Mouse (Mus musculus): Measurements from ENCODE around the gene Hebp2. TPM values are rescaled to one million over a fixed set of nuclear protein-coding genes. Genes with fewer than 3 reads are reported as not detected.

Hebp2 gene
- polyA plus RNA-seq, 1 experiment from 2014 or later = 12.3 TPM

DNA sequence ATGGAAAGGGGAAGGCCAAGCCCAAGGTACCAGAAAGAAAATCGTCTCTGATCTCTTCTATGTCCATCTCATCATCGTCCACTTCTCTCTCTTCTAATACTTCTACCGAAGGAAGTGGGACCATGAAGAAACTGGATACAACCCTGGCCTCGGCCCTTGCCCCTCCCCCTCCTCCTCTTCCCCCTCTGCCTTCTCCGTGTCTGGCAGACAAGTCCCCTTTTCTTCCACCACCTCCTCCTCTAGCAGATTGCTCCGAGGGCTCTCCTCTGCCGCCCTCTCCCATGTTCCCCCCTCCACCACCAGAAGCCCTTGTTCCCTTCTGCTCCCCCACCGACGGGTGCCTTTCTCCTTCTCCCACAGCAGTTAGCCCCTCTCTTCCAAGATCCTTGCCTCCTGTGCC, 20.1 kb downstream of the Hebp2 start:
- Histone ChIP-seq H3K36me3 (ENCODE audit: control insufficient read depth, insufficient read depth, low read length) (0 out of 2 replicates have a peak, but pooled peaks cover 3% of the 10 kb centered on the region), H3K27ac (ENCODE audit: low read depth, low read length) (no peak overlapping the region), H3K4me2 (no peak overlapping the region), H3K9me3 (ENCODE audit: control insufficient read depth, low read length) (no peaks in the 10 kb centered on the region), H3K27me3 (ENCODE audit: control insufficient read depth, insufficient read depth, low read length) (no peaks in the 10 kb centered on the region), H3K4me3 (ENCODE audit: low read depth, low read length) (no peak overlapping the region), H3K4me1 (ENCODE audit: control insufficient read depth, insufficient read depth, low read length) (no peaks in the 10 kb centered on the region), H3K9ac (ENCODE audit: low read length) (no peak overlapping the region)
- WGBS = 70% methylated on average over 9 of the region's 9 CpGs
- ATAC-seq (ENCODE audit: low FRiP score) (no peak), DNase-seq (ENCODE audit: low spot score, missing footprints) (no peak)

DNA sequence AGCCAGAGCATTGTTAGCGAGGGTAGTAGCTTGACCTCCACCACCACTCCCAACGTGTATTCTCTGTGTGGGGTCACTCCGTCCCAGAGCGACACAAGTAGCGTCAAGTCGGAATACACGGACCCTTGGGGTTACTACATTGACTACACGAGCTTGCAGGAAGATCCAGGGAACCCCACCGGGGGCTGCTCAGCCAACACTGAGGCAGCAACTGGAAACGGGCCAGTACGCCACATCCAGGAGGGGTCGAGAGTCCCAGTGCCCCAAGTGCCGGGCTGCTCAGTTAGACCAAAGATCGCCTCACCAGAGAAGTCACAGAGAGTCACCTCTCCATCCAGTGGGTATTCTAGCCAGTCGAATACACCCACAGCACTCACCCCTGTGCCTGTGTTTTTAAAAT, 20.6 kb downstream of the Hebp2 start:
- H3K36me3 ChIP-seq (ENCODE audit: control insufficient read depth, insufficient read depth, low read length) = 0 out of 2 replicates have a peak, but pooled peaks cover 3% of the 10 kb centered on the region
- H3K9ac ChIP-seq (ENCODE audit: low read length) = no peak overlapping the region
- DNase-seq (ENCODE audit: low spot score, missing footprints) = no peak
- ATAC-seq (ENCODE audit: low FRiP score) = no peak; the same call in 1 of the 2 replicates
- no peak overlapping the region for H3K27ac ChIP-seq (ENCODE audit: low read depth, low read length)
- 81% methylated on average over 15 of the region's 15 CpGs for WGBS
- H3K4me3 ChIP-seq (ENCODE audit: low read depth, low read length) = no peak overlapping the region
- no peak overlapping the region for H3K4me2 ChIP-seq
- no peaks in the 10 kb centered on the region for H3K4me1 ChIP-seq (ENCODE audit: control insufficient read depth, insufficient read depth, low read length)
- no peaks in the 10 kb centered on the region for H3K27me3 ChIP-seq (ENCODE audit: control insufficient read depth, insufficient read depth, low read length)
- H3K9me3 ChIP-seq (ENCODE audit: control insufficient read depth, low read length) = no peaks in the 10 kb centered on the region

DNA sequence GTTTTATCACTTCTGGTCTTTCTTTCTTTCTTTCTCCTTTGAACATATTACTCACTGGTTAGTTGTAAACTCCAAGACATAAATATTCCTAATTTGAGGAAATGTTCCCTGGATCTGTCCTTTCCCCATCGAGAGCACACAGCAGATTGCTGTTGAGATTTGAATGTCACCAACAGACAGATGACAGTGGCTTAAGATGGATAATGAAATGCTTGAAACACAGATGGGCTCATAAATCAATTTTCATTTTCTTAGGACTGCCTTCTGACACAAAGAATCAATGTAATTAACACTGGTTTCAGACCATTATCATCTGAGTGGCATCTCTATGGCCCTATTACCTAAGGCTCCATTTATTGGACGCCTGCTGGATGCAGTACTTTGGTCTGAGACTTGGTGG, 23.3 kb downstream of the Hebp2 start:
- Histone ChIP-seq H3K9ac (ENCODE audit: low read length) (no peak overlapping the region), H3K9me3 (ENCODE audit: control insufficient read depth, low read length) (no peaks in the 10 kb centered on the region), H3K27ac (ENCODE audit: low read depth, low read length) (no peak overlapping the region), H3K4me3 (ENCODE audit: low read depth, low read length) (no peak overlapping the region), H3K27me3 (ENCODE audit: control insufficient read depth, insufficient read depth, low read length) (no peaks in the 10 kb centered on the region), H3K4me1 (ENCODE audit: control insufficient read depth, insufficient read depth, low read length) (no peaks in the 10 kb centered on the region), H3K4me2 (no peak overlapping the region), H3K36me3 (ENCODE audit: control insufficient read depth, insufficient read depth, low read length) (0 out of 2 replicates have a peak, but pooled peaks cover 3% of the 10 kb centered on the region)
- DNase-seq (ENCODE audit: low spot score, missing footprints) = no peak
- 84% methylated on average over 2 of the region's 2 CpGs for WGBS
- no peak for ATAC-seq (ENCODE audit: low FRiP score)

DNA sequence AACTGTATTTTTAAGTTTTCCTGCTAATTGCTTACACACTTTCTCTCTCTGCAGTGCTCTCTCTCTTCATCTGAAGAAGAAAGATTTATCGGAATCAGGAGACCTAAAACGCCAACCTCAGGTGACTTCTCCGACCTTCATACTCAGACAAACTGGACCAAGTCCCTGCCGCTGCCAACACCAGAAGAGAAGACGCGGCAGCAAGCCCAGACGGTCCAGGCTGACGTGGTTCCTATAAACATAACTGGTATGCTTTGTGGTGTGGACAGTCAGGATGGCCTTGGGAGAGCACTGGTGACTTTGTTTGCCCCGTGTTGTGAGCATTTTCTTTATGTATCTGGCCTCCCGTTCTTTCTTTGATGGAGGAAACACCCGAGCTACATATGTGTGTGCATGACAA, 34.4 kb downstream of the Hebp2 start:
- no peak overlapping the region for H3K4me3 ChIP-seq (ENCODE audit: low read depth, low read length)
- H3K27ac ChIP-seq (ENCODE audit: low read depth, low read length) = no peak overlapping the region
- WGBS = 93% methylated on average over 11 of the region's 11 CpGs
- no peaks in the 10 kb centered on the region for H3K4me1 ChIP-seq (ENCODE audit: control insufficient read depth, insufficient read depth, low read length)
- no peaks in the 10 kb centered on the region for H3K9me3 ChIP-seq (ENCODE audit: control insufficient read depth, low read length)
- no peaks in the 10 kb centered on the region for H3K27me3 ChIP-seq (ENCODE audit: control insufficient read depth, insufficient read depth, low read length)
- H3K9ac ChIP-seq (ENCODE audit: low read length) = no peak overlapping the region
- H3K4me2 ChIP-seq = no peak overlapping the region
- ATAC-seq (ENCODE audit: low FRiP score) (no peak), DNase-seq (ENCODE audit: low spot score, missing footprints) (no peak)
- no peaks in the 10 kb centered on the region for H3K36me3 ChIP-seq (ENCODE audit: control insufficient read depth, insufficient read depth, low read length)

DNA sequence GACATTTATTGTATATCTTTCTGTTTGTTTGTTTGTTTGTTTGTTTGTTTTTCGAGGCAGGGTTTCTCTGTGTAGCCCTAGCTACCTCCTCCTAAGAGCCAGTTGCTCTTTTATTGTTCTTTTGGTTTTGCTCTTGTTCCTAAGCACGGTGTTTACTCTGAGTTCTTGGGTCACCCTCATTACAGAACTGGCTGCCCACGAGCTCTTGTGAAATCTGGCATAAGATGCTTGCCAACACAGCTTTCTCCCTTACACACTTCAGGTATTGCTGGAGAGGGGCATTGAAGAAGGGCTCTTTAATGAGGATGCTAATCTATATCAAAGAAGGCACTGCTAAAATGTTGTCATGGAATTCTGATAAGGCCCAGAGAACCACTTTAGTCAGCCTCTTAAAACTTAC, 35.2 kb downstream of the Hebp2 start:
- ATAC-seq (ENCODE audit: low FRiP score) (no peak), DNase-seq (ENCODE audit: low spot score, missing footprints) (no peak)
- Histone ChIP-seq H3K4me1 (ENCODE audit: control insufficient read depth, insufficient read depth, low read length) (no peaks in the 10 kb centered on the region), H3K4me2 (no peak overlapping the region), H3K9ac (ENCODE audit: low read length) (no peak overlapping the region), H3K27ac (ENCODE audit: low read depth, low read length) (no peak overlapping the region), H3K4me3 (ENCODE audit: low read depth, low read length) (no peak overlapping the region), H3K36me3 (ENCODE audit: control insufficient read depth, insufficient read depth, low read length) (no peaks in the 10 kb centered on the region), H3K27me3 (ENCODE audit: control insufficient read depth, insufficient read depth, low read length) (no peaks in the 10 kb centered on the region), H3K9me3 (ENCODE audit: control insufficient read depth, low read length) (no peaks in the 10 kb centered on the region)
- 84% methylated on average over 3 of the region's 3 CpGs for WGBS

DNA sequence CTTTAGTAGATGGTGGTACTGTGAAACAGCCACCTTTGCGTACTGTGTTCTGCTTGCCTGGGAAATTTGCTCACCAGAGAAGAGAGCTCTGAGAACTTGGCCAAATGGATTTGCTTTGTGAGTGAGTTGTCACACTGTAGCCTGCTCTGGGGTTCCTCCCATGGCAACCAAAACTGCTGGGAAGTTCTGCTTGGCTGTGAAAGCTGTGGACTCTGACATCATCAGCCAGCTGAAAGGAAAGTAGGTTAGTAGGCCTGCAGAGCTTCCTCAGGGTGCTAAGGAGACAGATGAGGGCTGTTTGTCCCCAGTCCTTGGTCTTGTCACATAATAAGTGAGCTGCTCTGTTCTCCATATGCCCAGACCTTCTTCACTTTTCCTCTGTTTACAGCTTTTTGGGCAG, 37.3 kb downstream of the Hebp2 start:
- DNase-seq (ENCODE audit: low spot score, missing footprints) (no peak), ATAC-seq (ENCODE audit: low FRiP score) (no peak)
- no peaks in the 10 kb centered on the region for H3K27me3 ChIP-seq (ENCODE audit: control insufficient read depth, insufficient read depth, low read length)
- no peak overlapping the region for H3K27ac ChIP-seq (ENCODE audit: low read depth, low read length)
- H3K9me3 ChIP-seq (ENCODE audit: control insufficient read depth, low read length) = no peaks in the 10 kb centered on the region
- no peak overlapping the region for H3K4me2 ChIP-seq
- H3K36me3 ChIP-seq (ENCODE audit: control insufficient read depth, insufficient read depth, low read length) = no peaks in the 10 kb centered on the region
- 91% methylated on average over 1 of the region's 1 CpGs for WGBS
- H3K4me3 ChIP-seq (ENCODE audit: low read depth, low read length) = no peak overlapping the region
- H3K4me1 ChIP-seq (ENCODE audit: control insufficient read depth, insufficient read depth, low read length) = no peaks in the 10 kb centered on the region
- no peak overlapping the region for H3K9ac ChIP-seq (ENCODE audit: low read length)

DNA sequence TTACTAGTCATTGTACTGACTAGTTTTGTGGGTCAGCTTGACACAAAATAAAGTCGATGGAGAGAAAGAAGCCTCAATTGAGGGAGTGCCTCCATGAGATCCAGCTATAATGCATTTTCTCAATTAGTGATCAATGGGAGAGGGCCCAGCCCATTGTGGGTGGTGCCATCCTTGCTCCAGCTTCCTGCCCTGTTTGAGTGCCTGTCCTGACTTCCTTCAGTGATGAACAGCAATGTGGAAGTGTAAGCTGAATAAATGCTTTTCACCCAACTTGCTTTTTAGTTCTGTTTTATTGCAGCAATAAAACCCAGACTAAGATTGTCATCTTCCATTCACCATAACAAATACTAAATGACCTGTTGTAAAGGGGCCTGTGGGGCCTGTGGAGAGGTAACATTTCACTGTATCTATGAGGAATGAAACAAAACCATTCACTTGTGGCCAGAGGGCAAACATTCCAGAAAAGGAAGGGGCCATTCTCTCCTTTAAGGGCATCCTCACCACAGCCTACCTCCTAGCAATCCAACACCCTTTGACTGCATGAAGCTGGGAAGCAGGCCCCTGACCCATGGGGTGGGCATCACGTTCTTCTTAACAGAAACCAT, 37.9 kb downstream of the Hebp2 start:
- H3K9me3 ChIP-seq (ENCODE audit: control insufficient read depth, low read length) = no peaks in the 10 kb centered on the region
- no peak overlapping the region for H3K9ac ChIP-seq (ENCODE audit: low read length)
- no peaks in the 10 kb centered on the region for H3K4me1 ChIP-seq (ENCODE audit: control insufficient read depth, insufficient read depth, low read length)
- no peaks in the 10 kb centered on the region for H3K36me3 ChIP-seq (ENCODE audit: control insufficient read depth, insufficient read depth, low read length)
- WGBS = 82% methylated on average over 2 of the region's 2 CpGs
- H3K27me3 ChIP-seq (ENCODE audit: control insufficient read depth, insufficient read depth, low read length) = no peaks in the 10 kb centered on the region
- DNase-seq (ENCODE audit: low spot score, missing footprints) = no peak
- H3K4me2 ChIP-seq = no peak overlapping the region
- no peak for ATAC-seq (ENCODE audit: low FRiP score)
- H3K27ac ChIP-seq (ENCODE audit: low read depth, low read length) = no peak overlapping the region
- H3K4me3 ChIP-seq (ENCODE audit: low read depth, low read length) = no peak overlapping the region

DNA sequence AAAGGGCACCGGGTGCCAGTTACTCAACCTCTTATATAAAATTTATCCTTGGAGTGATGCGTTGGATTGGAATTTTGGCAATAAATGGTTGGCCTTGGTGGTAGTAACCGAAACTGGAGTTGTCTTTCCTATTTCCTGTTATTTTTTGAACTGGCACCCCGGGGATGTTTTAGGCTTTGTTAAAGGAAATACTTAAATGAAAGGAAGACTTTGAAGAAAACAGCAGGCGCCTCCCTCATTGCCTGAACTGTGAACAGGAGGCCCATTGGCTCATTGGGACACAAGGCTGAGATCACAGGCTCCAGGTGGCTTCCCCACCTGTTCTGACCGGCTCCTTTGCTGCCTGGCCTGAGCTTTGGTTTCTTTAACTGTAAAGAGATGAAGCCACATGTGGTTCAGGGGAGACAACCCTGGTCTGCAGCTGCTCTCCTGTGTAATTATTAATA, 39.4 kb downstream of the Hebp2 start:
- Histone ChIP-seq H3K4me3 (ENCODE audit: low read depth, low read length) (no peak overlapping the region), H3K4me2 (no peak overlapping the region), H3K9me3 (ENCODE audit: control insufficient read depth, low read length) (no peaks in the 10 kb centered on the region), H3K27ac (ENCODE audit: low read depth, low read length) (no peak overlapping the region), H3K36me3 (ENCODE audit: control insufficient read depth, insufficient read depth, low read length) (no peaks in the 10 kb centered on the region), H3K4me1 (ENCODE audit: control insufficient read depth, insufficient read depth, low read length) (no peaks in the 10 kb centered on the region), H3K27me3 (ENCODE audit: control insufficient read depth, insufficient read depth, low read length) (no peaks in the 10 kb centered on the region), H3K9ac (ENCODE audit: low read length) (no peak overlapping the region)
- DNase-seq (ENCODE audit: low spot score, missing footprints) (no peak), ATAC-seq (ENCODE audit: low FRiP score) (no peak)
- WGBS = 75% methylated on average over 6 of the region's 6 CpGs

DNA sequence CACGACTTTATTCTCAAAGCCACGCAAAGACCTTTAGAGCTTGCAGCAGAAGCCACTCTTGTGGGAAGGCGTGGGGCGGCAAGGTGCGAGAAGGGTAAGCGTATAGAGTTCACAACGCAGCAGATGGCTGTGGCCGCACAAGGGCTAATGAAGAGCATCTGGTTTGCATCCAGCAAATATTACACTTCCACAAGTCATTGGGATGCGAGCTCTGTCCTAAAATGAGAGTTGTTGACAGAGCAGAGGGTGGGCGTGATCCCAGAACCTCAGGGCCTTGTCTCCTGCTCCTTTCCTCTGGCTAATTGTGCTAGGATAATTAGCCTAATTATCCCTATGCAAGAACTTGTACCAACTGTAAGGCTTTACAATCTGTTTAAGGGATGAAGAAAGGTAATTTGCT, 40.2 kb downstream of the Hebp2 start:
- DNase-seq (ENCODE audit: low spot score, missing footprints) (no peak), ATAC-seq (ENCODE audit: low FRiP score) (no peak)
- WGBS = 81% methylated on average over 10 of the region's 10 CpGs
- no peak overlapping the region for H3K9ac ChIP-seq (ENCODE audit: low read length)
- no peak overlapping the region for H3K4me2 ChIP-seq
- H3K4me3 ChIP-seq (ENCODE audit: low read depth, low read length) = no peak overlapping the region
- H3K4me1 ChIP-seq (ENCODE audit: control insufficient read depth, insufficient read depth, low read length) = no peaks in the 10 kb centered on the region
- no peaks in the 10 kb centered on the region for H3K36me3 ChIP-seq (ENCODE audit: control insufficient read depth, insufficient read depth, low read length)
- no peaks in the 10 kb centered on the region for H3K27me3 ChIP-seq (ENCODE audit: control insufficient read depth, insufficient read depth, low read length)
- no peaks in the 10 kb centered on the region for H3K9me3 ChIP-seq (ENCODE audit: control insufficient read depth, low read length)
- H3K27ac ChIP-seq (ENCODE audit: low read depth, low read length) = no peak overlapping the region
